Comparison of ENCODE assay signal across 14 mouse cellular contexts in the genomic region with DNA sequence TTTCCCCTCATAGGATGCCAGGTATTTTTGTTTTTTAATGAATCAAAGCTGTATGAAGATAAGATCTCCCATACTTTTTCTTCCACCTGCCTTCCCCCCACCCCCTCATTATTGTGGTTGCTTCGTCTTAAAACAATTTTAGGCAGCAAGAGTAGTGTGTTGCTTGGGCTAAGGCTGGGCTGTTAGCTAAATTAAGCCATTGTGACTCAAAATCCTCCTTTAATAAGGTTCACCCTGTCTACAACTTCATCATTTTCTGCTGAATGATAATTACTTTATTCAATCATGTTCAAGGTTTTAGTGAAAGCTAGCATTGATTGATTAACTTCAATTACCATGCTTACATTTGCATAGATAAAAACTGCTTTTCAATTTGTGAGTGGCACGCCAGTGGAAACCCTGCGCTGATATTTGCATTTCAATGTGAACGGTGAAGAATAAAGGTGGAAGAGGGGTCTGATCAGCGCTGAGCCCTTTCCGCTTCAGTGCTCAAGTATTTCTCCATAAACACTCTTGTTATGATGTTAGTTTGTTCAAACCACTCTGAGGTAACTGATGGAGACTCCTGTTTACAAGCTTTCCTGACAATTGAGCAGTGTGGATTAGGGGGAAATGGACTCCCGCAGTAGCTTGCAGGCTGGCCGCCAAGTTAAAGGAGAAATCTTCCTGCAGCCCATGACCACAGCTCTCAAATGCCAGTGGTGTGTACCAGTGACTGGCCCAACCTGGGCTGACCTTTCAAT.
DNase-seq lines count a peak whose midpoint lies in the region; ATAC-seq lines count a peak whose summit lies in the region.
"Had no signal": no experiment of that assay in that cellular context is flagged by ENCODE, and none has a peak within 500 bp of the region (broad histone marks: within the 10 kb centered on the region; RNA-seq: fewer than 3 reads in every experiment).

No protein-coding gene starts in this region.

- peak; percentile 5 for DNase-seq in kidney, postnatal 10 days
- no peak for DNase-seq in kidney, postnatal 25 days
- peak; percentile 70 for DNase-seq in forebrain, embryonic 11.5 days (ENCODE audit: low spot score)
- peak; percentile 32 for DNase-seq in hindbrain, embryonic 14.5 days (ENCODE audit: low spot score)
- no peak for DNase-seq in left cerebral cortex, postnatal 4 days
- no peak for DNase-seq in liver
- DNase-seq in urinary bladder, postnatal 36 days (ENCODE audit: low spot score in 2 of 2) = no peak
- DNase-seq: gastrocnemius, postnatal 25 days; layer of hippocampus, postnatal 36 days had no signal

- WGBS in forebrain, embryonic 11.5 days = 6% methylated on average over 8 of the region's 8 CpGs
- WGBS in hindbrain, embryonic 14.5 days = 6% methylated on average over 8 of the region's 8 CpGs
- 9% methylated on average over 8 of the region's 8 CpGs for WGBS in midbrain, embryonic 16.5 days

- H3K27ac ChIP-seq in forebrain, embryonic 11.5 days (ENCODE audit: low read depth, low read length) = no peak overlapping the region
- no peak overlapping the region for H3K27ac ChIP-seq in hindbrain, embryonic 14.5 days
- no peak overlapping the region for H3K27ac ChIP-seq in midbrain, embryonic 16.5 days (ENCODE audit: low read length)
- H3K27ac ChIP-seq: heart, embryonic 13.5 days; kidney, postnatal 0 days; limb, embryonic 13.5 days; lung, embryonic 15.5 days had no signal

- H3K9me3 ChIP-seq in forebrain, embryonic 11.5 days (ENCODE audit: control insufficient read depth, low read length) = no peaks in the 10 kb centered on the region
- no peaks in the 10 kb centered on the region for H3K9me3 ChIP-seq in hindbrain, embryonic 14.5 days (ENCODE audit: control insufficient read depth, low read length)
- no peaks in the 10 kb centered on the region for H3K9me3 ChIP-seq in midbrain, embryonic 16.5 days (replicated peaks; ENCODE audit: control insufficient read depth, low read length, poor library complexity, severe bottlenecking)
- H3K9me3 ChIP-seq: heart, embryonic 13.5 days; limb, embryonic 13.5 days; lung, embryonic 15.5 days had no signal

- H3K27me3 ChIP-seq in forebrain, embryonic 11.5 days (ENCODE audit: control insufficient read depth, insufficient read depth, low read length) = no peaks in the 10 kb centered on the region
- H3K27me3 ChIP-seq in hindbrain, embryonic 14.5 days (ENCODE audit: control insufficient read depth, insufficient read depth, low read length) = peaks cover 4% of the 10 kb centered on the region; the same call in 1 of the 2 replicates
- H3K27me3 ChIP-seq in midbrain, embryonic 16.5 days (ENCODE audit: control insufficient read depth, insufficient read depth, low read depth, low read length) = no peaks in the 10 kb centered on the region; the same call in 1 of the 2 replicates
- H3K27me3 ChIP-seq: heart, embryonic 13.5 days; limb, embryonic 13.5 days; lung, embryonic 15.5 days had no signal

- intact Hi-C loops in left cerebral cortex, postnatal 4 days (cut with DNase I) = no loop called here

- H3K36me3 ChIP-seq in forebrain, embryonic 11.5 days (ENCODE audit: control insufficient read depth, insufficient read depth, low read length) = no peaks in the 10 kb centered on the region
- H3K36me3 ChIP-seq in hindbrain, embryonic 14.5 days (replicated peaks; ENCODE audit: control insufficient read depth, insufficient read depth) = no peaks in the 10 kb centered on the region
- no peaks in the 10 kb centered on the region for H3K36me3 ChIP-seq in midbrain, embryonic 16.5 days (ENCODE audit: control insufficient read depth, insufficient read depth, low read length)
- H3K36me3 ChIP-seq: heart, embryonic 13.5 days; limb, embryonic 13.5 days; lung, embryonic 15.5 days had no signal

- H3K4me2 ChIP-seq in forebrain, embryonic 11.5 days (ENCODE audit: low read depth, low read length, severe bottlenecking) = 0 out of 2 replicates have a peak overlapping the region, but pooled peaks have one; percentile 3
- peak overlapping the region; percentile 8 for H3K4me2 ChIP-seq in hindbrain, embryonic 14.5 days (replicated peaks)
- H3K4me2 ChIP-seq in midbrain, embryonic 16.5 days (ENCODE audit: low read length) = peak overlapping the region; percentile 7; the same call in 1 of the 2 replicates
- H3K4me2 ChIP-seq: heart, embryonic 13.5 days; limb, embryonic 13.5 days; lung, embryonic 15.5 days had no signal

- no peak overlapping the region for H3K9ac ChIP-seq in forebrain, embryonic 11.5 days (ENCODE audit: low read length)
- H3K9ac ChIP-seq in hindbrain, embryonic 14.5 days = no peak overlapping the region
- H3K9ac ChIP-seq in midbrain, embryonic 16.5 days (ENCODE audit: low read depth, low read length) = no peak overlapping the region
- H3K9ac ChIP-seq: heart, embryonic 13.5 days; limb, embryonic 13.5 days; lung, embryonic 15.5 days had no signal

- peaks cover 28% of the 10 kb centered on the region for H3K4me1 ChIP-seq in forebrain, embryonic 11.5 days (replicated peaks; ENCODE audit: control insufficient read depth, insufficient read depth, low read length)
- peaks cover 12% of the 10 kb centered on the region for H3K4me1 ChIP-seq in hindbrain, embryonic 14.5 days (replicated peaks; ENCODE audit: control insufficient read depth, insufficient read depth, low read length)
- peaks cover 19% of the 10 kb centered on the region for H3K4me1 ChIP-seq in midbrain, embryonic 16.5 days (ENCODE audit: control insufficient read depth, insufficient read depth, low read length)
- H3K4me1 ChIP-seq: heart, embryonic 13.5 days; lung, embryonic 15.5 days had no signal

- peak; percentile 88 for ATAC-seq in forebrain, embryonic 11.5 days (replicated peaks; ENCODE audit: low FRiP score)
- peak; percentile 38; the same call in 1 of the 2 replicates for ATAC-seq in hindbrain, embryonic 14.5 days (ENCODE audit: low FRiP score)
- ATAC-seq in midbrain, embryonic 16.5 days = no peak

- H3K4me3 ChIP-seq in forebrain, embryonic 11.5 days (ENCODE audit: low read depth, low read length) = no peak overlapping the region
- H3K4me3 ChIP-seq in hindbrain, embryonic 14.5 days (replicated peaks; ENCODE audit: low read length) = no peak overlapping the region
- H3K4me3 ChIP-seq in midbrain, embryonic 16.5 days (ENCODE audit: low read depth, low read length) = no peak overlapping the region
- H3K4me3 ChIP-seq: heart, embryonic 13.5 days; limb, embryonic 13.5 days; lung, embryonic 15.5 days had no signal

Comparison
In these comparisons a context has a peak if more than half of its experiments do, and no peak if none do; other contexts are left out.
1. DNase-seq: peak in kidney, postnatal 10 days (single experiment), forebrain, embryonic 11.5 days (single experiment) and hindbrain, embryonic 14.5 days (single experiment); none in kidney, postnatal 25 days (0 of 2), left cerebral cortex, postnatal 4 days (single experiment), liver (single experiment) and urinary bladder, postnatal 36 days (0 of 2).
2. Peak in every context shown above with its lines, with median percentiles within 50 percentile points of each other: H3K4me2 ChIP-seq.